Comparison of ENCODE assay signal across 8 mouse cellular contexts in genomic region chr2:31482914-31483575, GRCm38 (mm10). TPM values are rescaled to one million over a fixed set of nuclear protein-coding genes. Genes with fewer than 3 reads are reported as not detected.
DNase-seq lines count a peak whose midpoint lies in the region; ATAC-seq and TF ChIP-seq lines count a peak whose summit lies in the region.

No protein-coding gene starts in this region.

- ATAC-seq in embryonic facial prominence, embryonic 11.5 days (replicated peaks; ENCODE audit: insufficient number of reproducible peaks, low FRiP score, low TSS enrichment, low read depth), result 0 out of 2 replicates have a peak, but pooled peaks have one; percentile 68
- ATAC-seq in midbrain, postnatal 0 days (ENCODE audit: low FRiP score), result peak; percentile 74

- H3K27me3 ChIP-seq in embryonic facial prominence, embryonic 11.5 days (ENCODE audit: control insufficient read depth, insufficient read depth, low read length), result no peaks in the 10 kb centered on the region
- H3K27me3 ChIP-seq in kidney, adult 2 months (replicated peaks; ENCODE audit: control insufficient read depth, insufficient read depth, low read length), result no peaks in the 10 kb centered on the region
- peaks cover 46% of the 10 kb centered on the region for H3K27me3 ChIP-seq in limb, embryonic 10.5 days (ENCODE audit: low read depth, poor library complexity, severe bottlenecking)
- H3K27me3 ChIP-seq in midbrain, postnatal 0 days (ENCODE audit: insufficient read depth, low read length), result peaks cover 50% of the 10 kb centered on the region

- no peak overlapping the region for H3K27ac ChIP-seq in embryonic facial prominence, embryonic 11.5 days (replicated peaks; ENCODE audit: low read depth, low read length)
- H3K27ac ChIP-seq in kidney, adult 2 months (ENCODE audit: insufficient read depth, low read depth, low read length), result no peak overlapping the region
- no peak overlapping the region for H3K27ac ChIP-seq in limb, embryonic 10.5 days
- no peak overlapping the region for H3K27ac ChIP-seq in midbrain, postnatal 0 days (ENCODE audit: low read depth, low read length)

- no peaks in the 10 kb centered on the region for H3K4me1 ChIP-seq in embryonic facial prominence, embryonic 11.5 days (ENCODE audit: control insufficient read depth, insufficient read depth, low read length)
- H3K4me1 ChIP-seq in kidney, adult 2 months (ENCODE audit: control insufficient read depth, insufficient read depth, low read length), result no peaks in the 10 kb centered on the region
- H3K4me1 ChIP-seq in limb, embryonic 10.5 days, result peaks cover 7% of the 10 kb centered on the region
- no peaks in the 10 kb centered on the region for H3K4me1 ChIP-seq in midbrain, postnatal 0 days (ENCODE audit: insufficient read depth, low read length)

- no peaks in the 10 kb centered on the region for H3K9me3 ChIP-seq in embryonic facial prominence, embryonic 11.5 days (replicated peaks; ENCODE audit: control insufficient read depth, low read length)
- H3K9me3 ChIP-seq in limb, embryonic 10.5 days (replicated peaks), result no peaks in the 10 kb centered on the region
- no peaks in the 10 kb centered on the region for H3K9me3 ChIP-seq in midbrain, postnatal 0 days (ENCODE audit: low read length)

- no peak overlapping the region for H3K9ac ChIP-seq in embryonic facial prominence, embryonic 11.5 days (replicated peaks; ENCODE audit: low read length)
- H3K9ac ChIP-seq in midbrain, postnatal 0 days (replicated peaks; ENCODE audit: low read length, poor library complexity, severe bottlenecking), result no peak overlapping the region

- no peak for TF ChIP-seq POLR2A in kidney, adult 2 months (IDR thresholded peaks at IDR 0.05; ENCODE audit: low read depth, low read length)

- DNase-seq in 416B (ENCODE audit: low read depth), result peak; percentile 83
- peak; percentile 79 for DNase-seq in adrenal gland, postnatal 25 days
- peak; percentile 95 for DNase-seq in embryonic facial prominence, embryonic 11.5 days (ENCODE audit: low spot score)
- peak; percentile 81 to 90 for DNase-seq in heart, adult 18-20 months
- peak; percentile 87 for DNase-seq in kidney, adult 2 months
- DNase-seq in limb, embryonic 10.5 days (ENCODE audit: low spot score), result peak; percentile 88
- DNase-seq in midbrain, postnatal 0 days (ENCODE audit: low spot score), result peak; percentile 94
- peak; percentile 52 to 72 for DNase-seq in spleen, postnatal 14 days (ENCODE audit: low spot score in 2 of 2)

- TF ChIP-seq CTCF in kidney, adult 2 months (conservative IDR thresholded peaks at IDR 0.05; ENCODE audit: insufficient read depth, insufficient read length, low read depth, low read length), result peak; percentile 93
- peak; percentile 98 for TF ChIP-seq CTCF in midbrain, postnatal 0 days (IDR thresholded peaks at IDR 0.05)

- no peaks in the 10 kb centered on the region for H3K36me3 ChIP-seq in embryonic facial prominence, embryonic 11.5 days (replicated peaks; ENCODE audit: control insufficient read depth, insufficient read depth, low read depth, low read length)
- peaks cover 15% of the 10 kb centered on the region; the same call in 1 of the 2 replicates for H3K36me3 ChIP-seq in kidney, adult 2 months (ENCODE audit: control insufficient read depth, insufficient read depth, low read length)
- no peaks in the 10 kb centered on the region for H3K36me3 ChIP-seq in limb, embryonic 10.5 days
- no peaks in the 10 kb centered on the region for H3K36me3 ChIP-seq in midbrain, postnatal 0 days (ENCODE audit: insufficient read depth, low read length)

- WGBS in embryonic facial prominence, embryonic 11.5 days, result 31% methylated on average over 8 of the region's 8 CpGs
- 20% methylated on average over 8 of the region's 8 CpGs for WGBS in kidney, adult 2 months
- 34% methylated on average over 8 of the region's 8 CpGs for WGBS in limb, embryonic 10.5 days
- WGBS in midbrain, postnatal 0 days, result 30% methylated on average over 8 of the region's 8 CpGs

- no peak overlapping the region for H3K4me2 ChIP-seq in embryonic facial prominence, embryonic 11.5 days (ENCODE audit: low read depth, low read length)
- H3K4me2 ChIP-seq in midbrain, postnatal 0 days (ENCODE audit: low read depth, low read length, poor library complexity, severe bottlenecking), result no peak overlapping the region

- H3K4me3 ChIP-seq in embryonic facial prominence, embryonic 11.5 days (ENCODE audit: low read depth, low read length), result no peak overlapping the region
- H3K4me3 ChIP-seq in kidney, adult 2 months (ENCODE audit: insufficient read depth, low read depth, low read length), result no peak overlapping the region
- H3K4me3 ChIP-seq in limb, embryonic 10.5 days, result no peak overlapping the region
- no peak overlapping the region for H3K4me3 ChIP-seq in midbrain, postnatal 0 days (ENCODE audit: low read depth, low read length)

RNA-seq across cellular contexts. Expression of gene Ass1, which starts 13.0 kb away (rescaled TPM):
- total RNA-seq in adrenal gland, postnatal 25 days (2021), result 14.8 and 41.4 TPM in 2 replicates
- 11.2 and 14.5 TPM in 2 replicates for polyA plus RNA-seq in embryonic facial prominence, embryonic 11.5 days (2014; fragmentation: Nextera tagmentation; extraction: Ambion mirVana)
- 1 to 10 TPM; 5.2 to 7.6 TPM for total RNA-seq in heart, adult 18-20 months (2021)
- polyA plus RNA-seq in kidney, adult 2 months (2012; rRNA removed), result 2,247 and 2,656 TPM in 2 replicates
- 6.1 and 6.8 TPM in 2 replicates for polyA plus RNA-seq in limb, embryonic 10.5 days (2016; fragmentation: Nextera tagmentation; extraction: Ambion mirVana)
- 17.4 and 24.9 TPM in 2 replicates for total RNA-seq in midbrain, postnatal 0 days (2014; rRNA removed)
- polyA plus RNA-seq in midbrain, postnatal 0 days (2015; fragmentation: Nextera tagmentation; extraction: Ambion mirVana), result 26.4 and 30.3 TPM in 2 replicates

Comparison
In these comparisons a context has a peak if more than half of its experiments do, and no peak if none do; other contexts are left out.
1. RNA of gene Ass1, which starts 13.0 kb away (polyA plus RNA-seq): 2,247 to 2,656 TPM in kidney, adult 2 months; 26.4 to 30.3 TPM in midbrain, postnatal 0 days, 11.2 to 14.5 TPM in embryonic facial prominence, embryonic 11.5 days and 6.1 to 6.8 TPM in limb, embryonic 10.5 days; every median in the first group is over 10 times any median in the second.
2. Peak in every context shown above with its lines, with median percentiles within 50 percentile points of each other: DNase-seq.